Mouse (Mus musculus) megakaryocyte, adult 5-6 weeks (primary cell): ENCODE data around the gene Btnl9. TPM values are rescaled to one million over a fixed set of nuclear protein-coding genes. Genes with fewer than 3 reads are reported as not detected.
A peak's percentile ranks its signal among the peaks of the same experiment; 100 is the strongest.
"Not testable (repeated sequence)": the region's sequence is repeated elsewhere in the genome, so short reads cannot be mapped to it uniquely, and the experiment has no call there.

Experiments used
- ATAC-seq: 2 replicates; pipeline ENCODE4 v1.8.0; 2016; ENCODE audit warnings: mild to moderate bottlenecking, inconsistent platforms; ENCODE audit not compliant: poor library complexity, severe bottlenecking
- total RNA-seq, 2 experiments: library from RNA; stranded (forward) in 1 of 2; stranded (reverse) in 1 of 2; fragments of 153-499, 151-499 nt in 1 of 2; fragments of 221-1000, 200-1000 nt in 1 of 2; gene quantifications; 2 replicates each; pipeline versions ENCODE4 v1.2.3 to v1.2.4; 2015 to 2017

Btnl9 gene
- total RNA-seq, 2 experiments from 2014 or later, result 1.6 to 2.3 TPM

- ATAC-seq, result no peak
These were observed 3.8 kb downstream of the Btnl9 start for GRCm38 (mm10) chr11:49183172-49183571.

DNA sequence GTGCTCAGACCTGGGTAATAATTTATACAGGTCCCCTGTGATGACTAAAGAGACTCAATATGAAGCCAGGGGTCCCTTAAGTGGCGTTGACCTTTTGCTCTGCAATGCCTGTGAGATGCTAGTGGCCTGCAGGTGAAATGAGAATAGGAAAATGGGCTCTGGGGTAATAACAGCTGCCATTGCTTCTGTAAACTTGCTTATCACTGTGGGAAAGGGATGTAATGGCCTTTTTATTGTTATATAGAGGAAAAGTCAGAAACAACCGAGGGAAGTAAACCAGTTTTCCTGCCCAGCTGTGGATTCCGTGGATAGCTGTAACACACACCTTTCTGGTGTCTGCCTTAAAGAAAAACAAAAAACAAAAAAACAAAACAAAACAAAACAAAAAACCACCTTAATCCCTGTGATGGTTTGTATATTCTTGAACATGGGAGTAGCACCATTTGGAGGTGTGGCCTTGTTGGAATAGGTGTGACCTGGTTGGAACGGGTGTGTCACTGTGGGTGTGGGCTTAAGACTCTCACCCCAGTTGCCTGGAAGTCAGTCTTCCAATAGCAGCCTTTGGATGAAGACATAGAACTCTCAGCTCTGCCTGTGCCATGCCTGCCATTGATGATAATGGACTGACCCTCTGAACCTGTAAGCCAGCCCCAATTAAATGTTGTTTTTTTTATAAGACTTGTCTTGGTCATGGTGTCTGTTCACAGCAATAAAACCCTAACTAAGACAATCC is 10.7 kb downstream of the Btnl9 start:
- not testable (repeated sequence) for ATAC-seq

GRCm38 (mm10) chr11:49175345-49175744 is 11.6 kb downstream of the Btnl9 start:
- peak; percentile 33 for ATAC-seq

- peak; percentile 88 for ATAC-seq
These were observed 16.4 kb downstream of the Btnl9 start for GRCm38 (mm10) chr11:49170576-49170975.

- peak; percentile 25; the same call in 1 of the 2 replicates for ATAC-seq
These were observed 17.9 kb downstream of the Btnl9 start for GRCm38 (mm10) chr11:49168839-49169611.

DNA sequence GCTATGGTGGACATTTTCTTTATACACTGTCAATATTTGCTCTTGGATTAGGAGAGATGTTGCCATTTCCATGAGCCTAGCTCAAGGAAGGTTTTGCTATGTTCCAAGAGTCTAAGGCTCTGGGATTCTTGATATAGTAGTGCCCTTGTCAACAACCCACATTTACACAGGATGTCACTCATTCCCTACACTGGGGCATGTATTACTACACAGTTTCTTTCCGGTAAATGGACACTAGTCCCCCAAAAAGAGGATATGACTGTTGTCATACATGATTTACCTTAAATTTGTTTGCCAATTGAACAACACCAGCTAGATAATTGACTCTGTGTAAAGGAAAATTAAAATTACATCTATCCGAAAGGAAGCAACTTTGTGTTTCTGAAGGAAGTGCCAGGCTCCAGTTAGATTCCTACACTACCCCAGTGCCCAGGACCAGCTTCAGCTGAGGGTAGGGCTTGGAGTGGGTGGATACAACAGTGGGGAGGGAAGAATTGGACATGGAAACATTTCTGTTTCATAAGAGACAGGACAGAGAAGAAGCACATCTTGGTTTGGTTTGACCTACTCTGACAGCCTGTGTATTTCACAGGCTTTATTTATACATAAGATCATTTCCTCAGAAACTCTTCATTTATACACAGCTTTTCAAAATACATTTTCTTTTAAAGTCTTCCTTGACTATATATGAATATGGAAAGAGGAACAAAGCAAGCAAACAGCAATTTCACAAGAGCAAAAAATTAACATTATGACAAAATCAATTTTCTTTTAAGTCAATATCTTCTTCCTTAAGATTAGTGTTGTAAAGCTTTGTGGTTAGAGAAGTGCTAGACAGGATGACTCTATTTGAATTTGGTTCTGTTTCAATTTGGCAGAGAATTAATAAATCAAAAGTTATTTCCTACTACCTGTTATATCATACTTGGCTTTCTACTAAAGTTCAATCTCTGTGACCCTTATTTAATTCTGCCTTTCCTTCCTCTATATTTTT is 29.8 kb downstream of the Btnl9 start:
- ATAC-seq, result peak; percentile 65

DNA sequence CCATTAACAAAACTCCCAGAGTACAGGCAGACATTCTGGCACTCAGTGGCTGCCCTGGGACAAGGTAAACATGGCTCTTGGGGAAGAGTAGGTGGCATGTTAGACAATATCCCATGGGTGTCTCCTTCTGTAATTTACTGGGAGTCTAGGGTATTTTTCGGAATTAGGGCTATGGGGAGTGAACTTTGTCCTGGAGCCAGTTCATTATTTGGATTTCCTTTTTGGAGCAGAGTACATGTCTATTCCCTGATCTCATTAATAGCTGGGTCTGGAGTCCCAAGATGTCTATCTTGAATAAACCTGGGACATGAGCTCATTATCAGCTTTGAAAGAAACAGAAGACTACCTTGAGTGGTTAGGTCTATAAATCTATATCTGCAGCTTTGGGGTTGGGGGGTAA is 32.9 kb downstream of the Btnl9 start, which contains the start of gene Olfr1394:
Gene Olfr1394 (plus strand): TSS at position 301 of the 400 bp plus-strand sequence.
- ATAC-seq, result no peak

- ATAC-seq, result no peak
These were observed 45.0 kb downstream of the Btnl9 start, which contains the start of gene Olfr1395 for GRCm38 (mm10) chr11:49141974-49142373. Gene Olfr1395 (plus strand): TSS chr11:49142274.

- no peak for ATAC-seq
These were observed 62.8 kb downstream of the Btnl9 start for GRCm38 (mm10) chr11:49124169-49124568.

- ATAC-seq, result no peak
These were observed 67.3 kb downstream of the Btnl9 start for GRCm38 (mm10) chr11:49119635-49120034.

Other genes starting within 250 kb of the Btnl9 start
- gene Psme2b, start 241.0 kb downstream of the Btnl9 start, total RNA-seq (2015), result 78.1 and 81.3 TPM in 2 replicates
- 47.3 and 50.2 TPM in 2 replicates for gene Psme2b, start 241.0 kb downstream of the Btnl9 start, total RNA-seq (2017)
- 0.31 and 0.57 TPM in 2 replicates for gene Olfr56, start 208.3 kb downstream of the Btnl9 start, total RNA-seq (2015)
- gene Olfr56, start 208.3 kb downstream of the Btnl9 start, total RNA-seq (2017), result 0.55 and 0.61 TPM in 2 replicates
- 81.9 and 87.8 TPM in 2 replicates for gene 9930111J21Rik1, start 207.8 kb downstream of the Btnl9 start, total RNA-seq (2015)
- gene 9930111J21Rik1, start 207.8 kb downstream of the Btnl9 start, total RNA-seq (2017), result 57.0 and 58.4 TPM in 2 replicates
- 0.22 and 0.27 TPM in 2 replicates for gene Gm12185, start 194.9 kb downstream of the Btnl9 start, total RNA-seq (2015)
- gene Gm12185, start 194.9 kb downstream of the Btnl9 start, total RNA-seq (2017), result 0.11 and 5.7 TPM in 2 replicates
- 2.0 and 3.2 TPM in 2 replicates for gene Tgtp1, start 193.0 kb downstream of the Btnl9 start, total RNA-seq (2015)
- gene Tgtp1, start 193.0 kb downstream of the Btnl9 start, total RNA-seq (2017), result 1.5 and 10.8 TPM in 2 replicates
- 180 and 184 TPM in 2 replicates for gene 9930111J21Rik2, start 135.9 kb downstream of the Btnl9 start, total RNA-seq (2015)
- gene 9930111J21Rik2, start 135.9 kb downstream of the Btnl9 start, total RNA-seq (2017), result 161 and 172 TPM in 2 replicates
- gene Tgtp2, start 123.0 kb downstream of the Btnl9 start, total RNA-seq (2015), result 12.4 and 17.6 TPM in 2 replicates
- 30.2 and 39.3 TPM in 2 replicates for gene Tgtp2, start 123.0 kb downstream of the Btnl9 start, total RNA-seq (2017)
- gene Ifi47, start 110.6 kb downstream of the Btnl9 start, total RNA-seq (2015), result 92.4 and 108 TPM in 2 replicates
- gene Ifi47, start 110.6 kb downstream of the Btnl9 start, total RNA-seq (2017), result 39.4 and 46.3 TPM in 2 replicates
- not detected in 2 replicates for gene Olfr1396, start 72.3 kb downstream of the Btnl9 start, total RNA-seq (2015)
- gene Olfr1396, start 72.3 kb downstream of the Btnl9 start, total RNA-seq (2017), result not detected in 2 replicates
- gene Olfr1395, start 44.9 kb downstream of the Btnl9 start, total RNA-seq (2015), result not detected in 2 replicates
- gene Olfr1395, start 44.9 kb downstream of the Btnl9 start, total RNA-seq (2017), result not detected in 2 replicates
- not detected in 2 replicates for gene Olfr1394, start 32.8 kb downstream of the Btnl9 start, total RNA-seq (2015)
- not detected in 2 replicates for gene Olfr1394, start 32.8 kb downstream of the Btnl9 start, total RNA-seq (2017)
- 46.3 and 59.7 TPM in 2 replicates for gene Zfp62, start 16.1 kb upstream of the Btnl9 start, total RNA-seq (2015)
- 59.0 and 80.3 TPM in 2 replicates for gene Zfp62, start 16.1 kb upstream of the Btnl9 start, total RNA-seq (2017)
- gene Mgat1, start 57.0 kb upstream of the Btnl9 start, total RNA-seq (2015), result 33.6 and 36.0 TPM in 2 replicates
- 42.6 and 42.9 TPM in 2 replicates for gene Mgat1, start 57.0 kb upstream of the Btnl9 start, total RNA-seq (2017)
- gene Olfr1393, start 91.1 kb upstream of the Btnl9 start, total RNA-seq (2015), result not detected in 2 replicates
- not detected in 2 replicates for gene Olfr1393, start 91.1 kb upstream of the Btnl9 start, total RNA-seq (2017)
- 0.84 TPM in 1 of 2 replicates, not detected in the other for gene Olfr1392, start 98.1 kb upstream of the Btnl9 start, total RNA-seq (2015)
- gene Olfr1392, start 98.1 kb upstream of the Btnl9 start, total RNA-seq (2017), result not detected in 2 replicates
- gene Olfr10, start 117.6 kb upstream of the Btnl9 start, total RNA-seq (2015), result not detected in 2 replicates
- gene Olfr10, start 117.6 kb upstream of the Btnl9 start, total RNA-seq (2017), result not detected in 2 replicates
- gene Olfr1391, start 135.6 kb upstream of the Btnl9 start, total RNA-seq (2015), result not detected in 2 replicates
- gene Olfr1391, start 135.6 kb upstream of the Btnl9 start, total RNA-seq (2017), result not detected in 2 replicates
- not detected in 2 replicates for gene Olfr1390, start 148.0 kb upstream of the Btnl9 start, total RNA-seq (2015)
- gene Olfr1390, start 148.0 kb upstream of the Btnl9 start, total RNA-seq (2017), result not detected in 2 replicates
- gene Olfr1389, start 235.9 kb upstream of the Btnl9 start, total RNA-seq (2015), result not detected in 2 replicates
- gene Olfr1389, start 235.9 kb upstream of the Btnl9 start, total RNA-seq (2017), result not detected in 2 replicates
- gene Olfr1388, start 249.5 kb upstream of the Btnl9 start, total RNA-seq (2015), result 0.13 TPM in 1 of 2 replicates, not detected in the other
- gene Olfr1388, start 249.5 kb upstream of the Btnl9 start, total RNA-seq (2017), result 0.29 and 0.65 TPM in 2 replicates